Mouse (Mus musculus): ENCODE measurements around the gene Tha1. TPM values are rescaled to one million over a fixed set of nuclear protein-coding genes. Genes with fewer than 3 reads are reported as not detected.

Gene Tha1
- polyA plus RNA-seq, 1 experiment from 2014 or later, result 6.8 TPM

DNA sequence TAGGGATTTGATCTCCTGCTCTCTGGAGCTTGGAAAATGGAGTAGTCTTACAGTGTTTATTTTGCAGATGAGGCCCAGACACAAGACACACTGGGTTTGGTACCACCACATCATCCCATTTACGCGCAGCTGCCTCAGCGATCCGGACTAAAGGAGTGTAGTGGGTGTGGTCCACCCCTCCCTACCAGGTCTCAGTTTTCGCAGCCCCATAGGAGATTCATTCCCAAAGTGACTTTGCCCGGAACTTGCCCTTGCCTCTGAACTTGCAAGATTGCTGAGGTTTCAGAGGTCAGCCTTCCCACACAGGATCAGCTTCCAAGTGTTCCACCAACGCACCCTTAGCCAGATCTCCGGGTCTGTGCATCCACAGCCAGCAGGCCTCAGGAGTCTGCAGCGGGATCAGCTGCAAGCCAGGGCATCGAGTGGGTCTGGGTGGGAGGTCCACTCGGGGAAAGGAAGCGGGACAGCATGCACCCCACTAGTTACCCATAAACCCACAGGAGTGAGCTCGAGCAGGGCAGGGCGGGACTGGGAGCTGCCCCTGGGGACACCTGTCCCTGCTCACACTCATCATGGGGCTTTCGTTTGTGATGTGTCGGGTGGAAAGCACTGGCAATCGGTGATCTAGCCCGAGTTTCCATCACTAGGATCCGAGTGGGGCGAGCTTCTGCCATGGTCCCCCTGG, 15.0 kb upstream of the Tha1 start:
- 26% methylated on average over 20 of the region's 20 CpGs for WGBS
- H3K9ac ChIP-seq (ENCODE audit: low read length), result peak overlapping the region; percentile 67
- peak overlapping the region; percentile 31; the same call in 1 of the 2 replicates for H3K4me3 ChIP-seq (replicated peaks; ENCODE audit: low read length)
- H3K9me3 ChIP-seq (replicated peaks; ENCODE audit: control insufficient read depth, low read length), result no peaks in the 10 kb centered on the region
- H3K27me3 ChIP-seq (ENCODE audit: control insufficient read depth, insufficient read depth, low read length), result no peaks in the 10 kb centered on the region
- peak overlapping the region; percentile 52 for H3K4me2 ChIP-seq (ENCODE audit: low read depth, low read length)
- peaks cover 33% of the 10 kb centered on the region for H3K4me1 ChIP-seq (ENCODE audit: control insufficient read depth, insufficient read depth, low read length)
- no peaks in the 10 kb centered on the region for H3K36me3 ChIP-seq (ENCODE audit: control insufficient read depth, insufficient read depth, low read length)
- no peak for ATAC-seq (ENCODE audit: insufficient read depth, low FRiP score)
- H3K27ac ChIP-seq (ENCODE audit: low read length), result peak overlapping the region; percentile 52; the same call in 1 of the 2 replicates

DNA sequence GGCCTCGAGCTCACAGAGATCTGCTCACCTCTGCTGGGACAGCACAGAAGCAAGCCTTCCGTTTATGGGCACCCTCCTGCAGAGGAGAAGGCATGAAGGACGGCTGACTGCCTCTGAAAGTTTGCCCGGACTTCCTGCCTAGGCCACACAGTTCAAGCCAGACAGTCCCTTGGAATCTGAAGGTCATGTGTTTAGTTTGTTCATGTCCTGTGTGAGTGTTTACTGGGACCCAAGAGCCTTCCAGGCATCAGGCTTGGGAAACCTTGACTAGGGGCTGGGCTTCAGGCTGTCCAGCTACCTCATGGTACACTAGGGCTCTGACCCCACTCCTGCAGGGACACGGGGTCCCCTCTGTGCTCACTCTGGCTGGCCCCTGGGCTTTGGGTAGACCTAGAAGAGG, 12.7 kb upstream of the Tha1 start:
- no peak overlapping the region for H3K4me2 ChIP-seq (ENCODE audit: low read depth, low read length)
- ATAC-seq (ENCODE audit: insufficient read depth, low FRiP score), result no peak
- no peak overlapping the region for H3K27ac ChIP-seq (ENCODE audit: low read length)
- H3K9me3 ChIP-seq (replicated peaks; ENCODE audit: control insufficient read depth, low read length), result no peaks in the 10 kb centered on the region
- 54% methylated on average over 5 of the region's 5 CpGs for WGBS
- H3K4me3 ChIP-seq (replicated peaks; ENCODE audit: low read length), result no peak overlapping the region
- no peak overlapping the region for H3K9ac ChIP-seq (ENCODE audit: low read length)
- H3K27me3 ChIP-seq (ENCODE audit: control insufficient read depth, insufficient read depth, low read length), result no peaks in the 10 kb centered on the region
- no peaks in the 10 kb centered on the region for H3K36me3 ChIP-seq (ENCODE audit: control insufficient read depth, insufficient read depth, low read length)
- peaks cover 43% of the 10 kb centered on the region for H3K4me1 ChIP-seq (ENCODE audit: control insufficient read depth, insufficient read depth, low read length)

DNA sequence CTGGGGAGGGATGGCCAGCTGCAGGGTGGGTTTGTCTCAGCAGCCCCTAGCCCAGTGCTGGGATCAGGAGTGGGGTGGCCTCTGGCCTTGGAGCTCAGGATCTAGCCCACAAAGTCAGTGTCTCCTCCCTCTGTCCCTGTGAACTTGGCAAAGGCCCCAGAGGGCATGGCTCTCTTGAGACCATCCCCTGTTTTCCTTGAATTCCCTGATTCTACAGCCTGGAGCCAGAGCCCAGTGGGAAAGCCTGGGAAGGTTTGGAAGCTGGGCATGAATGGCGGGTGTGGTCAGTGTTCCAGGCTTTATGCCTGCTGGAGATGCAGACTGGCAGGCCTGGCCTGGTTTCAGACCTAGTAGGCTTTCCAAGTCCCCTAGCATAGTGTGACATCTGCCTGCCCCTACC, 8.9 kb upstream of the Tha1 start:
- Histone ChIP-seq H3K4me1 (ENCODE audit: control insufficient read depth, insufficient read depth, low read length) (peaks cover 30% of the 10 kb centered on the region), H3K27ac (ENCODE audit: low read length) (peak overlapping the region; percentile 63), H3K4me2 (ENCODE audit: low read depth, low read length) (no peak overlapping the region), H3K9me3 (replicated peaks; ENCODE audit: control insufficient read depth, low read length) (no peaks in the 10 kb centered on the region), H3K36me3 (ENCODE audit: control insufficient read depth, insufficient read depth, low read length) (no peaks in the 10 kb centered on the region), H3K27me3 (ENCODE audit: control insufficient read depth, insufficient read depth, low read length) (no peaks in the 10 kb centered on the region), H3K4me3 (replicated peaks; ENCODE audit: low read length) (no peak overlapping the region), H3K9ac (ENCODE audit: low read length) (0 out of 2 replicates have a peak overlapping the region, but pooled peaks have one; percentile 33)
- no peak for ATAC-seq (ENCODE audit: insufficient read depth, low FRiP score)
- 86% methylated on average over 1 of the region's 1 CpGs for WGBS

DNA sequence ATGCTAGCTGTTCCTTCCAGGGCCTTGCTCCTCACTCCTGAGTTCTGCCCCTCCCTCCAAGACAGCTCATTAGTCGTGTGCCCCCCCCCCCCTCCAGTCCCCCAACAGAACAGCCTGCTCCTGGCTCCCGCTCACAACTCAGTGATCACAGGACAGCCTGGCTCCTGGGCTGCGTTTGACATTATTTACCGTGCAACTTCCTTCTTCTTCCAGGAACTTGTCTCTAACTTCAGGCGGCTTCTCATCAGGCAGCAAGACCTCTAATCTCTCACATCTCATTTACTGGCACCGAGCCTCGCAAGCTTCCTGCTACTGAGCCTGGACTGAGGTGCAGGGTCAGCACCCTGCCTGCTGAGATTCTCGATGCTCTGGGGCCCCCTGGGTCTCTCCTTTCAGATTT, 8.5 kb upstream of the Tha1 start:
- Histone ChIP-seq H3K27ac (ENCODE audit: low read length) (peak overlapping the region; percentile 63), H3K36me3 (ENCODE audit: control insufficient read depth, insufficient read depth, low read length) (no peaks in the 10 kb centered on the region), H3K9me3 (replicated peaks; ENCODE audit: control insufficient read depth, low read length) (no peaks in the 10 kb centered on the region), H3K27me3 (ENCODE audit: control insufficient read depth, insufficient read depth, low read length) (no peaks in the 10 kb centered on the region), H3K9ac (ENCODE audit: low read length) (0 out of 2 replicates have a peak overlapping the region, but pooled peaks have one; percentile 33), H3K4me2 (ENCODE audit: low read depth, low read length) (no peak overlapping the region), H3K4me1 (ENCODE audit: control insufficient read depth, insufficient read depth, low read length) (peaks cover 30% of the 10 kb centered on the region), H3K4me3 (replicated peaks; ENCODE audit: low read length) (no peak overlapping the region)
- ATAC-seq (ENCODE audit: insufficient read depth, low FRiP score), result peak; percentile 26; the same call in 1 of the 2 replicates
- WGBS, result 7% methylated on average over 8 of the region's 8 CpGs

DNA sequence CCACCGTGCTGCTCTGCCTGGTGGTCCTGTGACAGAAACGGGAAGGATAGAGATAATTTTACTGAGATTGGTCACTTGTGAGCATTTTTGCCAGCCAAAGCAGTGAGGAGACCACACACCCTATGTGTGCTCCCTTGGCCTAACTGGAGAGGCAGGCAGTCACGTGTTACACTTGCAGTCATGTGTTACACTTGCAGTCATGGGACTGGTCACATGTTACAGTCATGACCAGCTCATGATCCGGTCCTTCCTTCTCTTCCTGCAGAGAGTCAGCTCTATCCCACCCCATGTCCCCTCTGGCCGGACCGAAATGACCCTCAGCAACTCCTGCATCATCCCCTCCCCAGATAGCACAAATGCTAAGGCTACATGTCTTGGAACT, 7.7 kb upstream of the Tha1 start:
- Histone ChIP-seq H3K36me3 (ENCODE audit: control insufficient read depth, insufficient read depth, low read length) (no peaks in the 10 kb centered on the region), H3K4me2 (ENCODE audit: low read depth, low read length) (no peak overlapping the region), H3K27ac (ENCODE audit: low read length) (peak overlapping the region; percentile 63), H3K4me3 (replicated peaks; ENCODE audit: low read length) (no peak overlapping the region), H3K27me3 (ENCODE audit: control insufficient read depth, insufficient read depth, low read length) (no peaks in the 10 kb centered on the region), H3K9ac (ENCODE audit: low read length) (0 out of 2 replicates have a peak overlapping the region, but pooled peaks have one; percentile 31), H3K4me1 (ENCODE audit: control insufficient read depth, insufficient read depth, low read length) (peaks cover 30% of the 10 kb centered on the region), H3K9me3 (replicated peaks; ENCODE audit: control insufficient read depth, low read length) (no peaks in the 10 kb centered on the region)
- WGBS, result 75% methylated on average over 6 of the region's 6 CpGs
- no peak for ATAC-seq (ENCODE audit: insufficient read depth, low FRiP score)

DNA sequence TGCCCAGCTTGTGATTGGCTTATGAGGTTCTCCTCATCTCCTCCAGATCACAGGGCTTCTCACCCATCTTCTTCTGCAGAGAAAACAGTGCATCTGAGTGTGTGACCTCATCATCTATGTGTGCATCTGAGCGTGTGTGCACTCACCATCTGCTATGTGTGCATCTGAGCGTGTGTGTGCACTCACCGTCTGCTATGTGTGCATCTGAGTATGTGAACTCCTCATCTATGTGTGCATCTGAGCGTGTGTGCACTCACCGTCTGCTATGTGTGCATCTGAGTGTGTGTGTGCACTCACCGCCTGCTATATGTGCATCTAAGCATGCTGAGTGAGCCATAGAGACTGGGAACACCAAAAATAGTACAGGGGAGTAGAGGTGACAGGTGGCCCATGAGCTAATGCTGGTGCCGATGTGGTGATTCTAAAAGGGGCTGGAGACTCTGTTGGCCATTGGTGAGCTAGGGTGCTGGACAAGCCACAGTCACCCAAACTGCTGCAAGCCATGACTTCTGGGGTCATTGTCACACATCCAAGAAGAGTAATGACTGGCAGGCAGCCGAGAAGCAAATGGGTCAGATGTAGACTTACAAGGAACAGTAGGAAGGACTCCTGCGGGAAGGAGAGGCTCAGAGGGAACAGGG, 7.2 kb upstream of the Tha1 start:
- Histone ChIP-seq H3K9me3 (replicated peaks; ENCODE audit: control insufficient read depth, low read length) (no peaks in the 10 kb centered on the region), H3K4me3 (replicated peaks; ENCODE audit: low read length) (no peak overlapping the region), H3K9ac (ENCODE audit: low read length) (no peak overlapping the region), H3K27ac (ENCODE audit: low read length) (no peak overlapping the region), H3K4me1 (ENCODE audit: control insufficient read depth, insufficient read depth, low read length) (peaks cover 30% of the 10 kb centered on the region), H3K27me3 (ENCODE audit: control insufficient read depth, insufficient read depth, low read length) (no peaks in the 10 kb centered on the region), H3K4me2 (ENCODE audit: low read depth, low read length) (no peak overlapping the region), H3K36me3 (ENCODE audit: control insufficient read depth, insufficient read depth, low read length) (no peaks in the 10 kb centered on the region)
- ATAC-seq (ENCODE audit: insufficient read depth, low FRiP score), result no peak
- 85% methylated on average over 9 of the region's 9 CpGs for WGBS

DNA sequence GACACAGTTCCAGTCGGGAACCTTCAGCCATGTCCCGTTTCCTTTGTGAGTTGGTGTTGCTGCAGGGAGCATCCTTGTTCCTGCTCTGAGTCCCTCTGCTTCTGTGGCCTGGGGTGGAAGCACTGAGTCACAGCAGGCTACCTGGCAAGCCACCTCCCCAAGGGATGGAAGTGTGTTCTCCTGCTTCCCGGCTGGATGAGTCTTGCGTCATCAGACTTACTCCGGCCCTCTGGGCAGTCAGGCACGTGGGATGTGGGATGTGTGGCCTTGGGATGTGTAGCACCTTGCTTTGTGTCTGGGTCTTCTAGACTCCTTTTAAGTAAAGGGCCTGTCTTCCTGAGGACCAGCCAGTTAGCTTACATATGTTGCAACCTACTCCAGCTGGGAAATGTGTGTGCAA, 6.4 kb upstream of the Tha1 start:
- no peak overlapping the region for H3K9ac ChIP-seq (ENCODE audit: low read length)
- no peak overlapping the region for H3K4me2 ChIP-seq (ENCODE audit: low read depth, low read length)
- WGBS, result 79% methylated on average over 6 of the region's 6 CpGs
- H3K36me3 ChIP-seq (ENCODE audit: control insufficient read depth, insufficient read depth, low read length), result no peaks in the 10 kb centered on the region
- H3K27ac ChIP-seq (ENCODE audit: low read length), result peak overlapping the region; percentile 67; the same call in 1 of the 2 replicates
- H3K4me3 ChIP-seq (replicated peaks; ENCODE audit: low read length), result no peak overlapping the region
- no peak for ATAC-seq (ENCODE audit: insufficient read depth, low FRiP score)
- H3K27me3 ChIP-seq (ENCODE audit: control insufficient read depth, insufficient read depth, low read length), result no peaks in the 10 kb centered on the region
- peaks cover 30% of the 10 kb centered on the region for H3K4me1 ChIP-seq (ENCODE audit: control insufficient read depth, insufficient read depth, low read length)
- no peaks in the 10 kb centered on the region for H3K9me3 ChIP-seq (replicated peaks; ENCODE audit: control insufficient read depth, low read length)

DNA sequence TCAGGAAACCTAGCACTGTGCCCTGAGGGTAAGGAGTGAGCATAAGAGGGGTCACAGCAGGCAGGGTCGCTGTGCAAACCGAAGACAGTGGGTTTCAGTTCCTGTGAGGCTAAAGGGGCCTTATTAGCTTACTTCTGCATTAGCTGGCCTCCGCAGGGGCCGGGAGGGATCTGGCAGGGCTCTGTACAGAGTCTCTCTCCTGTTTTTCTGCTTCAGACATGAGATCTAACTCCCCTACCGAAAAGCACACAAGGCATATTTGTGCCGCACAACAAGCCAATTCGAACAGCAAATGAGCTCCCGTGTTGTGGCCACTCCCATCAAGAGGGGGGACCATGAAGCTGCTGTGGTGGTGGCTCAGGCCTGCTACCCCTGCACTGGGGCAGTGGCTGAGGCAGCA, 5.6 kb upstream of the Tha1 start:
- no peak for ATAC-seq (ENCODE audit: insufficient read depth, low FRiP score)
- peak overlapping the region; percentile 63 for H3K9ac ChIP-seq (ENCODE audit: low read length)
- H3K36me3 ChIP-seq (ENCODE audit: control insufficient read depth, insufficient read depth, low read length), result no peaks in the 10 kb centered on the region
- 21% methylated on average over 8 of the region's 8 CpGs for WGBS
- peak overlapping the region; percentile 67 for H3K27ac ChIP-seq (ENCODE audit: low read length)
- no peaks in the 10 kb centered on the region for H3K9me3 ChIP-seq (replicated peaks; ENCODE audit: control insufficient read depth, low read length)
- H3K4me3 ChIP-seq (replicated peaks; ENCODE audit: low read length), result no peak overlapping the region
- peak overlapping the region; percentile 11; the same call in 1 of the 2 replicates for H3K4me2 ChIP-seq (ENCODE audit: low read depth, low read length)
- H3K4me1 ChIP-seq (ENCODE audit: control insufficient read depth, insufficient read depth, low read length), result peaks cover 30% of the 10 kb centered on the region
- H3K27me3 ChIP-seq (ENCODE audit: control insufficient read depth, insufficient read depth, low read length), result no peaks in the 10 kb centered on the region

DNA sequence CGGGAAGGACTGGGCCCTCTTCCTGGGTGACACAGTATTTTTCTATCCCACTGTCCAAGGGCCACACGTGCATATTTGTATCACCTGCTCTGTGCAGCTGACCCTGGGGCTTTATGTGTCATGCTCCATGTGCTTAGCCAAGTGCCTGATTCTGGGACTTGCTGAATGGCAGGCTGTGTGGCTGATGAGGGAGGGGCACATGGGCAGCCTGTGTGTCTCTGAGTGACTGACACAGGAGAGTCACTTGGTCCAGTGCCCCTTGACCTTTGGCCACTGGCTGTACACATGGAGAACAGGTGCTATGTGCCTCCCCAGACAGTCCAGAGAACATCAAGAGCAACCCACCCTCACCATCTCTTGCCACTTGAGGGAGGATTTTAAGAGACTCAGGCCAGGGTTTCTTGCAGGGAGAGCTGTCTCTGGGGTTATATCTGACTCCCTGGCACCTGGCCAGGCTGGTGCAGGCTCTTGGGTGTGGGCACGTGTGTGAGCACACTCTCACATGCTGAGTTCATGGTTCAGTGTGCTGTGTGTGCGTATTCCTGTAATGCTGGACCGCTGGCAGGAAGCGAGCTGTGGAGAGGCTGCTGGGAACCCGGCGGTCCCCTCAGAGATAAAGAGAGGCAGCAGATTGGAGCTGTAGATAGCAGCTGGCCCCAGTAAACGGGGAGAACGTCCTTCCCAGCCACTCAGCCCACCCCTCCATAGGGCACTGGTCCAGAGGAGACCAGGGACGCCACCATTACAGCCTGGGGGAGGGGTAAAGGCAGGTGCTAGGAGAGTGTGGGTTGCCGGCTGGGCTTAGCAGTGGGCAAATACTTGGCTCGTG, 4.8 kb upstream of the Tha1 start:
- Histone ChIP-seq H3K36me3 (ENCODE audit: control insufficient read depth, insufficient read depth, low read length) (no peaks in the 10 kb centered on the region), H3K4me3 (replicated peaks; ENCODE audit: low read length) (no peak overlapping the region), H3K9me3 (replicated peaks; ENCODE audit: control insufficient read depth, low read length) (no peaks in the 10 kb centered on the region), H3K27ac (ENCODE audit: low read length) (peak overlapping the region; percentile 67), H3K4me2 (ENCODE audit: low read depth, low read length) (peak overlapping the region; percentile 11; the same call in 1 of the 2 replicates), H3K9ac (ENCODE audit: low read length) (peak overlapping the region; percentile 63), H3K4me1 (ENCODE audit: control insufficient read depth, insufficient read depth, low read length) (peaks cover 30% of the 10 kb centered on the region), H3K27me3 (ENCODE audit: control insufficient read depth, insufficient read depth, low read length) (no peaks in the 10 kb centered on the region)
- 25% methylated on average over 13 of the region's 13 CpGs for WGBS
- ATAC-seq (ENCODE audit: insufficient read depth, low FRiP score), result peak; percentile 23
